Mouse (Mus musculus): ENCODE results near the gene Cxcr3.
A peak's percentile ranks its signal among the peaks of the same experiment; 100 is the strongest.

Cxcr3 gene

GRCm38 (mm10) chrX:101733828-101734319, at the start of gene Cxcr3:
Gene Cxcr3 (minus strand): TSS chrX:101734269.
- no peak for DNase-seq (ENCODE audit: low read depth, low spot score)

- DNase-seq (ENCODE audit: low read depth, low spot score) = peak; percentile 9
Measured at GRCm38 (mm10) chrX:101772035-101772434, 38.0 kb upstream of the Cxcr3 start.

- DNase-seq (ENCODE audit: low read depth, low spot score) = no peak
Measured at GRCm38 (mm10) chrX:101770307-101770706, 36.2 kb upstream of the Cxcr3 start.

GRCm38 (mm10) chrX:101769478-101769877, 35.4 kb upstream of the Cxcr3 start:
- no peak for DNase-seq (ENCODE audit: low read depth, low spot score)

GRCm38 (mm10) chrX:101767280-101767679, 33.2 kb upstream of the Cxcr3 start:
- DNase-seq (ENCODE audit: low read depth, low spot score) = no peak

- DNase-seq (ENCODE audit: low read depth, low spot score) = no peak
Measured at GRCm38 (mm10) chrX:101765111-101765510, 31.0 kb upstream of the Cxcr3 start.

GRCm38 (mm10) chrX:101764621-101765020, 30.6 kb upstream of the Cxcr3 start:
- DNase-seq (ENCODE audit: low read depth, low spot score) = no peak

- no peak for DNase-seq (ENCODE audit: low read depth, low spot score)
Measured at GRCm38 (mm10) chrX:101754478-101754877, 20.4 kb upstream of the Cxcr3 start.

GRCm38 (mm10) chrX:101750144-101750543, 16.1 kb upstream of the Cxcr3 start:
- DNase-seq (ENCODE audit: low read depth, low spot score) = no peak

GRCm38 (mm10) chrX:101741064-101741433, 7.0 kb upstream of the Cxcr3 start:
- DNase-seq (ENCODE audit: low read depth, low spot score) = no peak

GRCm38 (mm10) chrX:101740335-101741063, 6.4 kb upstream of the Cxcr3 start:
- DNase-seq (ENCODE audit: low read depth, low spot score) = no peak

GRCm38 (mm10) chrX:101737201-101737600, 3.1 kb upstream of the Cxcr3 start:
- no peak for DNase-seq (ENCODE audit: low read depth, low spot score)

GRCm38 (mm10) chrX:101734981-101735380, 912 bp upstream of the Cxcr3 start:
- no peak for DNase-seq (ENCODE audit: low read depth, low spot score)

GRCm38 (mm10) chrX:101733288-101733687, 781 bp downstream of the Cxcr3 start:
- DNase-seq (ENCODE audit: low read depth, low spot score) = no peak

- DNase-seq (ENCODE audit: low read depth, low spot score) = no peak
Measured at GRCm38 (mm10) chrX:101732644-101733043, 1.4 kb downstream of the Cxcr3 start.

GRCm38 (mm10) chrX:101730010-101730409, 4.1 kb downstream of the Cxcr3 start:
- DNase-seq (ENCODE audit: low read depth, low spot score) = no peak

- no peak for DNase-seq (ENCODE audit: low read depth, low spot score)
Measured at GRCm38 (mm10) chrX:101720401-101720800, 13.7 kb downstream of the Cxcr3 start.

GRCm38 (mm10) chrX:101705111-101705510, 29.0 kb downstream of the Cxcr3 start:
- no peak for DNase-seq (ENCODE audit: low read depth, low spot score)

GRCm38 (mm10) chrX:101698232-101698631, 35.8 kb downstream of the Cxcr3 start:
- no peak for DNase-seq (ENCODE audit: low read depth, low spot score)

- DNase-seq (ENCODE audit: low read depth, low spot score) = no peak
Measured at GRCm38 (mm10) chrX:101697537-101697936, 36.5 kb downstream of the Cxcr3 start.

GRCm38 (mm10) chrX:101695686-101696085, 38.4 kb downstream of the Cxcr3 start:
- no peak for DNase-seq (ENCODE audit: low read depth, low spot score)
